ENCODE assay signal across 9 mouse cellular contexts in genomic region chr12:81199280-81199955, GRCm38 (mm10).
A peak's percentile ranks its signal among the peaks of the same experiment; 100 is the strongest.
DNase-seq lines count a peak whose midpoint lies in the region; ATAC-seq and TF ChIP-seq lines count a peak whose summit lies in the region.
"Had no signal": no experiment of that assay in that cellular context is flagged by ENCODE, and none has a peak within 500 bp of the region (broad histone marks: within the 10 kb centered on the region; RNA-seq: fewer than 3 reads in every experiment).

No protein-coding gene starts in this region.

- no peak for DNase-seq in spleen, adult 2 months (ENCODE audit: low read depth in 1 of 2, low spot score in 2 of 2)
- DNase-seq in spleen, postnatal 36 days (ENCODE audit: low spot score in 2 of 2): no peak
- DNase-seq in cerebellum, postnatal 4 days (ENCODE audit: low spot score in 2 of 2): peak; percentile 63 to 86
- DNase-seq in gastrocnemius, adult 8-10 months (ENCODE audit: low spot score in 2 of 2): peak; percentile 49 to 62
- peak; percentile 77 for DNase-seq in neural tube, embryonic 10.5 days (ENCODE audit: extremely low spot score, low spot score)
- DNase-seq in urinary bladder, postnatal 4 days (ENCODE audit: low spot score in 2 of 2): peak; percentile 30 to 65

- WGBS in spleen, adult 2 months: 47% methylated on average over 23 of the region's 23 CpGs
- 34% methylated on average over 23 of the region's 23 CpGs for WGBS in kidney, embryonic 14.5 days
- 32% methylated on average over 23 of the region's 23 CpGs for WGBS in limb, embryonic 13.5 days

- no peaks in the 10 kb centered on the region for H3K36me3 ChIP-seq in spleen, adult 2 months (ENCODE audit: control insufficient read depth, insufficient read depth, low read length)
- no peaks in the 10 kb centered on the region for H3K36me3 ChIP-seq in kidney, embryonic 14.5 days (ENCODE audit: control insufficient read depth, insufficient read depth, low read length)
- no peaks in the 10 kb centered on the region for H3K36me3 ChIP-seq in limb, embryonic 13.5 days

- H3K27me3 ChIP-seq in spleen, adult 2 months (ENCODE audit: control insufficient read depth, insufficient read depth, low read length): no peaks in the 10 kb centered on the region
- no peaks in the 10 kb centered on the region for H3K27me3 ChIP-seq in kidney, embryonic 14.5 days (ENCODE audit: control insufficient read depth, insufficient read depth, low read length)
- H3K27me3 ChIP-seq in limb, embryonic 13.5 days: no peaks in the 10 kb centered on the region

- TF ChIP-seq CTCF in spleen, adult 2 months (IDR thresholded peaks at IDR 0.05; ENCODE audit: extremely low read depth, insufficient read depth, insufficient read length, insufficient replicate concordance): 0 out of 2 replicates have a peak, but pooled peaks have one; percentile 7

- no peak for TF ChIP-seq POLR2A in spleen, adult 2 months (IDR thresholded peaks at IDR 0.05; ENCODE audit: low read depth, low read length)

- no peak overlapping the region for H3K9ac ChIP-seq in kidney, embryonic 14.5 days (ENCODE audit: low read depth, low read length)
- H3K9ac ChIP-seq in limb, embryonic 13.5 days: no peak overlapping the region

- H3K4me3 ChIP-seq in spleen, adult 2 months (ENCODE audit: extremely low read depth, insufficient read depth, insufficient read length): no peak overlapping the region
- H3K4me3 ChIP-seq in kidney, embryonic 14.5 days (ENCODE audit: low read length): no peak overlapping the region
- no peak overlapping the region for H3K4me3 ChIP-seq in limb, embryonic 13.5 days
- H3K4me3 ChIP-seq: myocyte had no signal

- H3K27ac ChIP-seq in spleen, adult 2 months (ENCODE audit: insufficient read depth, low read length): no peak overlapping the region
- no peak overlapping the region for H3K27ac ChIP-seq in kidney, embryonic 14.5 days (ENCODE audit: low read depth, low read length)
- H3K27ac ChIP-seq in limb, embryonic 13.5 days: no peak overlapping the region

- H3K9me3 ChIP-seq in kidney, embryonic 14.5 days (ENCODE audit: control insufficient read depth, low read length): no peaks in the 10 kb centered on the region
- H3K9me3 ChIP-seq in limb, embryonic 13.5 days: no peaks in the 10 kb centered on the region

- ATAC-seq in kidney, embryonic 14.5 days (ENCODE audit: low FRiP score, low TSS enrichment): 0 out of 2 replicates have a peak, but pooled peaks have one; percentile 60
- ATAC-seq in limb, embryonic 13.5 days (ENCODE audit: low FRiP score, low read depth): no peak

- H3K4me1 ChIP-seq in spleen, adult 2 months (ENCODE audit: control insufficient read depth, insufficient read depth, insufficient read length): no peaks in the 10 kb centered on the region
- no peaks in the 10 kb centered on the region for H3K4me1 ChIP-seq in kidney, embryonic 14.5 days (ENCODE audit: control insufficient read depth, insufficient read depth, low read length)
- H3K4me1 ChIP-seq in limb, embryonic 13.5 days: no peaks in the 10 kb centered on the region

- H3K4me2 ChIP-seq in kidney, embryonic 14.5 days (replicated peaks; ENCODE audit: low read depth, low read length): no peak overlapping the region
- H3K4me2 ChIP-seq in limb, embryonic 13.5 days (replicated peaks): peak overlapping the region; percentile 27; the same call in 1 of the 2 replicates

Comparison
In these comparisons a context has a peak if more than half of its experiments do, and no peak if none do; other contexts are left out.
1. DNase-seq: peak in cerebellum, postnatal 4 days (2 of 2), gastrocnemius, adult 8-10 months (2 of 2), neural tube, embryonic 10.5 days (single experiment) and urinary bladder, postnatal 4 days (2 of 2); none in spleen, adult 2 months (0 of 2) and spleen, postnatal 36 days (0 of 2).